Mouse (Mus musculus) hindbrain, embryonic 12.5 days (tissue): ENCODE data around the gene D930048N14Rik. TPM values are rescaled to one million over a fixed set of nuclear protein-coding genes. Genes with fewer than 3 reads are reported as not detected.

Source experiments
- ATAC-seq: fragments of 200-750 bp; cut with Nextera tagmentation; 2 replicates; pipeline ENCODE4 v1.8.0; 2017; ENCODE audit warnings: moderate TSS enrichment; ENCODE audit not compliant: low FRiP score
- H3K27ac ChIP-seq: fragments of 300-500 bp; sonication (generic); 2 replicates; pipeline ENCODE4 v1.5.1; 2016; ENCODE audit warnings: mild to moderate bottlenecking
- H3K27me3 ChIP-seq: fragments of 300-500 bp; sonication (generic); 2 replicates; pipeline ENCODE4 v1.6.1; 2016; ENCODE audit warnings: mild to moderate bottlenecking
- H3K36me3 ChIP-seq: fragments of 300-500 bp; sonication (generic); 2 replicates; pipeline ENCODE4 v1.6.1; 2016; ENCODE audit warnings: mild to moderate bottlenecking
- H3K4me1 ChIP-seq: fragments of 300-500 bp; sonication (generic); 2 replicates; pipeline ENCODE4 v1.6.1; 2016
- H3K4me2 ChIP-seq: fragments of 300-500 bp; sonication (generic); replicated peaks from 2 replicates; pipeline ENCODE4 v1.6.1; 2016; ENCODE audit warnings: mild to moderate bottlenecking
- H3K4me3 ChIP-seq: fragments of 300-500 bp; sonication (generic); 2 replicates; pipeline ENCODE4 v1.5.1; 2016; ENCODE audit warnings: mild to moderate bottlenecking
- H3K9ac ChIP-seq: fragments of 300-500 bp; sonication (generic); 2 replicates; pipeline ENCODE4 v1.6.1; 2016; ENCODE audit warnings: mild to moderate bottlenecking, moderate library complexity
- H3K9me3 ChIP-seq: fragments of 300-500 bp; sonication (generic); replicated peaks from 2 replicates; pipeline ENCODE4 v1.6.1; 2016; ENCODE audit warnings: mild to moderate bottlenecking
- WGBS: fragments of 180-500 bp; shearing (Covaris S2); methylation state at CpG from one replicate; pipeline ENCODE4 v1.1.7; 2016; 5-methylcytosine and 5-hydroxymethylcytosine counted together
- polyA plus RNA-seq: library from polyadenylated mRNA; unstranded; fragments of >200 nt; fragmentation: Nextera tagmentation; extraction: Ambion mirVana; gene quantifications from 2 replicates; pipeline ENCODE4 v1.2.1, GENCODE M21; 2016

D930048N14Rik gene
- polyA plus RNA-seq, 1 experiment from 2014 or later = 0.98 TPM

- H3K36me3 ChIP-seq = peaks cover 14% of the 10 kb centered on the region
- WGBS = 93% methylated on average over 3 of the region's 3 CpGs
- H3K4me3 ChIP-seq = no peak overlapping the region
- H3K9me3 ChIP-seq = no peaks in the 10 kb centered on the region
- peaks cover 5% of the 10 kb centered on the region; the same call in 1 of the 2 replicates for H3K27me3 ChIP-seq
- no peak for ATAC-seq
- peaks cover 21% of the 10 kb centered on the region for H3K4me1 ChIP-seq
- H3K4me2 ChIP-seq = no peak overlapping the region
- no peak overlapping the region for H3K27ac ChIP-seq
- H3K9ac ChIP-seq = no peak overlapping the region
Measured at GRCm38 (mm10) chr11:51633721-51634120, 17.0 kb upstream of the D930048N14Rik start.

- ATAC-seq = no peak
- H3K9me3 ChIP-seq = no peaks in the 10 kb centered on the region
- peaks cover 5% of the 10 kb centered on the region; the same call in 1 of the 2 replicates for H3K27me3 ChIP-seq
- peak overlapping the region; percentile 73 for H3K4me2 ChIP-seq
- 0 out of 2 replicates have a peak, but pooled peaks cover 4% of the 10 kb centered on the region for H3K36me3 ChIP-seq
- peak overlapping the region; percentile 72; the same call in 1 of the 2 replicates for H3K27ac ChIP-seq
- H3K4me3 ChIP-seq = peak overlapping the region; percentile 71
- WGBS = 21% methylated on average over 6 of the region's 6 CpGs
- peak overlapping the region; percentile 67 for H3K9ac ChIP-seq
- peaks cover 21% of the 10 kb centered on the region for H3K4me1 ChIP-seq
Measured at GRCm38 (mm10) chr11:51635127-51635524, 15.6 kb upstream of the D930048N14Rik start.

- peak; percentile 83 for ATAC-seq
- Histone ChIP-seq H3K9ac (peak within 1 kb of the TSS; percentile 67), H3K4me1 (peaks cover 21% of the 10 kb centered on the region), H3K4me2 (peak within 1 kb of the TSS; percentile 73), H3K27me3 (peaks cover 5% of the 10 kb centered on the region; the same call in 1 of the 2 replicates), H3K36me3 (0 out of 2 replicates have a peak, but pooled peaks cover 3% of the 10 kb centered on the region), H3K9me3 (no peaks in the 10 kb centered on the region), H3K27ac (peak within 1 kb of the TSS; percentile 72), H3K4me3 (peak within 1 kb of the TSS; percentile 71)
- WGBS = under 1% methylated on average over 61 of the region's 61 CpGs
Measured at GRCm38 (mm10) chr11:51635525-51636322, 15.0 kb upstream of the D930048N14Rik start, which contains the start of gene Rmnd5b. TSS of gene Rmnd5b (minus strand) at chr11:51635896.

- no peaks in the 10 kb centered on the region for H3K9me3 ChIP-seq
- H3K9ac ChIP-seq = peak overlapping the region; percentile 67
- peaks cover 21% of the 10 kb centered on the region for H3K4me1 ChIP-seq
- peak overlapping the region; percentile 73 for H3K4me2 ChIP-seq
- ATAC-seq = 0 out of 2 replicates have a peak, but pooled peaks have one; percentile 29
- peaks cover 5% of the 10 kb centered on the region; the same call in 1 of the 2 replicates for H3K27me3 ChIP-seq
- H3K4me3 ChIP-seq = peak overlapping the region; percentile 71
- no peaks in the 10 kb centered on the region for H3K36me3 ChIP-seq
- 5% methylated on average over 6 of the region's 6 CpGs for WGBS
- peak overlapping the region; percentile 72 for H3K27ac ChIP-seq
Measured at GRCm38 (mm10) chr11:51636323-51636684, 14.4 kb upstream of the D930048N14Rik start.

GRCm38 (mm10) chr11:51637971-51638414, 12.8 kb upstream of the D930048N14Rik start:
- Histone ChIP-seq H3K4me3 (no peak overlapping the region), H3K4me1 (peaks cover 21% of the 10 kb centered on the region), H3K9me3 (no peaks in the 10 kb centered on the region), H3K4me2 (peak overlapping the region; percentile 34), H3K36me3 (no peaks in the 10 kb centered on the region), H3K27me3 (peaks cover 5% of the 10 kb centered on the region; the same call in 1 of the 2 replicates), H3K9ac (peak overlapping the region; percentile 32; the same call in 1 of the 2 replicates), H3K27ac (peak overlapping the region; percentile 12; the same call in 1 of the 2 replicates)
- WGBS = 5% methylated on average over 17 of the region's 17 CpGs
- no peak for ATAC-seq

- no peaks in the 10 kb centered on the region for H3K9me3 ChIP-seq
- no peak overlapping the region for H3K4me3 ChIP-seq
- no peak overlapping the region for H3K4me2 ChIP-seq
- no peaks in the 10 kb centered on the region for H3K36me3 ChIP-seq
- no peak overlapping the region for H3K9ac ChIP-seq
- peaks cover 5% of the 10 kb centered on the region; the same call in 1 of the 2 replicates for H3K27me3 ChIP-seq
- WGBS = 67% methylated on average over 5 of the region's 5 CpGs
- H3K27ac ChIP-seq = no peak overlapping the region
- ATAC-seq = no peak
- peaks cover 21% of the 10 kb centered on the region for H3K4me1 ChIP-seq
Measured at GRCm38 (mm10) chr11:51638497-51638896, 12.3 kb upstream of the D930048N14Rik start.

- Histone ChIP-seq H3K4me2 (no peak overlapping the region), H3K4me1 (peaks cover 12% of the 10 kb centered on the region), H3K9ac (no peak overlapping the region), H3K4me3 (no peak overlapping the region), H3K36me3 (no peaks in the 10 kb centered on the region), H3K27ac (no peak overlapping the region), H3K9me3 (no peaks in the 10 kb centered on the region), H3K27me3 (peaks cover 5% of the 10 kb centered on the region; the same call in 1 of the 2 replicates)
- 86% methylated on average over 7 of the region's 7 CpGs for WGBS
- no peak for ATAC-seq
Measured at GRCm38 (mm10) chr11:51640748-51641147, 10.0 kb upstream of the D930048N14Rik start.

GRCm38 (mm10) chr11:51643202-51643601, 7.6 kb upstream of the D930048N14Rik start:
- H3K9me3 ChIP-seq = no peaks in the 10 kb centered on the region
- H3K4me1 ChIP-seq = peaks cover 8% of the 10 kb centered on the region
- H3K4me2 ChIP-seq = no peak overlapping the region
- H3K27ac ChIP-seq = no peak overlapping the region
- ATAC-seq = no peak
- no peak overlapping the region for H3K4me3 ChIP-seq
- 0 out of 2 replicates have a peak, but pooled peaks cover under 1% of the 10 kb centered on the region for H3K27me3 ChIP-seq
- H3K36me3 ChIP-seq = no peaks in the 10 kb centered on the region
- 72% methylated on average over 9 of the region's 9 CpGs for WGBS
- no peak overlapping the region for H3K9ac ChIP-seq

- H3K36me3 ChIP-seq = no peaks in the 10 kb centered on the region
- no peak overlapping the region for H3K9ac ChIP-seq
- H3K27ac ChIP-seq = no peak overlapping the region
- no peak for ATAC-seq
- H3K4me3 ChIP-seq = no peak overlapping the region
- H3K4me1 ChIP-seq = peaks cover 14% of the 10 kb centered on the region
- no peaks in the 10 kb centered on the region for H3K9me3 ChIP-seq
- WGBS = 55% methylated on average over 15 of the region's 15 CpGs
- H3K4me2 ChIP-seq = peak overlapping the region; percentile 13; the same call in 1 of the 2 replicates
- H3K27me3 ChIP-seq = 0 out of 2 replicates have a peak, but pooled peaks cover 3% of the 10 kb centered on the region
Measured at GRCm38 (mm10) chr11:51643761-51644160, 7.0 kb upstream of the D930048N14Rik start.

GRCm38 (mm10) chr11:51644217-51644616, 6.5 kb upstream of the D930048N14Rik start:
- H3K4me3 ChIP-seq = no peak overlapping the region
- no peak for ATAC-seq
- H3K27ac ChIP-seq = no peak overlapping the region
- H3K4me2 ChIP-seq = 0 out of 2 replicates have a peak overlapping the region, but pooled peaks have one; percentile 13
- H3K9ac ChIP-seq = no peak overlapping the region
- peaks cover 18% of the 10 kb centered on the region for H3K4me1 ChIP-seq
- H3K36me3 ChIP-seq = no peaks in the 10 kb centered on the region
- H3K27me3 ChIP-seq = peaks cover 7% of the 10 kb centered on the region; the same call in 1 of the 2 replicates
- 77% methylated on average over 16 of the region's 16 CpGs for WGBS
- H3K9me3 ChIP-seq = no peaks in the 10 kb centered on the region

GRCm38 (mm10) chr11:51645293-51645692, 5.5 kb upstream of the D930048N14Rik start:
- Histone ChIP-seq H3K4me2 (no peak overlapping the region), H3K27ac (no peak overlapping the region), H3K9ac (no peak overlapping the region), H3K36me3 (no peaks in the 10 kb centered on the region), H3K4me1 (peaks cover 28% of the 10 kb centered on the region), H3K27me3 (peaks cover 17% of the 10 kb centered on the region), H3K9me3 (no peaks in the 10 kb centered on the region), H3K4me3 (no peak overlapping the region)
- WGBS = 92% methylated on average over 13 of the region's 13 CpGs
- ATAC-seq = no peak

- WGBS = 86% methylated on average over 7 of the region's 7 CpGs
- Histone ChIP-seq H3K4me3 (no peak overlapping the region), H3K4me1 (peaks cover 35% of the 10 kb centered on the region), H3K27me3 (peaks cover 27% of the 10 kb centered on the region), H3K9ac (no peak overlapping the region), H3K4me2 (no peak overlapping the region), H3K9me3 (no peaks in the 10 kb centered on the region), H3K36me3 (no peaks in the 10 kb centered on the region), H3K27ac (no peak overlapping the region)
- ATAC-seq = no peak
Measured at GRCm38 (mm10) chr11:51646245-51646644, 4.5 kb upstream of the D930048N14Rik start.
